Mouse (Mus musculus) G1E (cell line): ENCODE data around the gene Psmc3ip. TPM values are rescaled to one million over a fixed set of nuclear protein-coding genes. Genes with fewer than 3 reads are reported as not detected.

Experiments
- ATAC-seq: 2 replicates; pipeline ENCODE4 v1.8.0; 2016; ENCODE audit warnings: mild to moderate bottlenecking; ENCODE audit not compliant: insufficient number of reproducible peaks, poor library complexity, low FRiP score, severe bottlenecking; ENCODE audit errors: extremely low read depth
- DNase-seq: peaks from one replicate; pipeline ENCODE4 v3.0.0; 2012; ENCODE audit warnings: low spot score
- H3K27me3 ChIP-seq: 2 replicates; pipeline ENCODE4 v1.6.1; 2012; ENCODE audit warnings: mild to moderate bottlenecking, low read length, inconsistent platforms; ENCODE audit not compliant: insufficient read depth
- H3K36me3 ChIP-seq: replicated peaks from 2 replicates; pipeline ENCODE3; 2012; ENCODE audit warnings: mild to moderate bottlenecking, inconsistent platforms
- H3K4me1 ChIP-seq: 2 replicates; pipeline ENCODE4 v1.6.1; 2012; ENCODE audit warnings: low read depth, low read length, inconsistent platforms, mixed read lengths; ENCODE audit not compliant: insufficient read depth
- H3K4me3 ChIP-seq: 2 replicates; pipeline ENCODE4 v1.5.1; 2012; ENCODE audit warnings: low read depth, mild to moderate bottlenecking, inconsistent platforms, low read length, moderate library complexity, mixed read lengths
- H3K9me3 ChIP-seq: replicated peaks from 2 replicates; pipeline ENCODE4 v1.6.1; 2012; ENCODE audit warnings: inconsistent platforms
- CTCF ChIP-seq: IDR thresholded peaks from 2 replicates; pipeline ENCODE4 v1.5.1; 2012; ENCODE audit warnings: low read depth, low read length, inconsistent platforms, mixed read lengths
- GATA1 ChIP-seq: IDR thresholded peaks from 2 replicates; pipeline ENCODE4 v1.6.1; 2012; ENCODE audit warnings: borderline replicate concordance, low read length, inconsistent platforms, mixed read lengths
- GATA2 ChIP-seq: IDR thresholded peaks from 2 replicates; pipeline ENCODE4 v1.6.1; 2012; ENCODE audit warnings: low read depth, low read length, inconsistent platforms, borderline replicate concordance
- POLR2AphosphoS5 ChIP-seq: IDR thresholded peaks from 2 replicates; pipeline ENCODE4 v1.6.1; 2012; ENCODE audit warnings: low read depth, low read length, inconsistent platforms; ENCODE audit not compliant: insufficient replicate concordance
- TAL1 ChIP-seq: conservative IDR thresholded peaks from 2 replicates; pipeline ENCODE4 v1.6.1; 2012; ENCODE audit warnings: low read depth, low read length, inconsistent platforms, mixed read lengths
- polyA plus RNA-seq: library from polyadenylated mRNA; stranded (reverse); fragments of >175 nt; gene quantifications from 2 replicates; pipeline ENCODE4 v1.2.3, GENCODE M21; 2012
- total RNA-seq, 2 experiments: library from RNA; stranded (forward) in 1 of 2; stranded (reverse) in 1 of 2; fragments of 200-1000 nt in 1 of 2; fragments of >200 nt in 1 of 2; fragmentation: Nextera tagmentation in 1 of 2; gene quantifications; 2 replicates each; pipeline ENCODE4 v1.2.3; 2014 to 2017

Psmc3ip gene
- total and polyA plus RNA-seq, 3 experiments: 11.1 to 29.8 (median 20.6) TPM

DNA sequence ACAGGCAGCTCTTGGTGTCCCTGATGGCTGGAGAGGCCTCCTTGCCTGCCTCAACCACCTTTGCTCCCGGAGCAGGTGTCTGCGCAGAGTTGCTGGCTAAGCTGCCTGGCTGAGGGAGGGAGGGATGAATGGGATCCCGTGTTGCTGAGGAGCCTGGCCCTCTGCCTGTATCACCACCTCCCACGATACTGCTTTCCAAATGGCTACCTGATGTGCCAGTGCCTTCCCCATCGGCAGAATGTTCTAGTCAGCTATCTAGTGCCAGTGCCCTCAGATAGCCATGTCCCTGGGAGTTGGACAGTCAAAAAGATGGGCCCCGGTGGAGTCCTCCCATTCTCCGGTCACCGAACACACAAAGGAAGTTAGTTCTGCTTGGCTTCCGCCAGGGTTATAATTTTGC lies 44.9 kb downstream of the Psmc3ip start:
- TF ChIP-seq GATA2 (no peak), TAL1 (no peak), CTCF (no peak), POLR2AphosphoS5 (no peak), GATA1 (no peak)
- no peak for DNase-seq
- Histone ChIP-seq H3K36me3 (peaks cover 98% of the 10 kb centered on the region), H3K9me3 (no peaks in the 10 kb centered on the region; the same call in 1 of the 2 replicates), H3K27me3 (no peaks in the 10 kb centered on the region), H3K4me3 (no peak overlapping the region), H3K4me1 (peaks cover 14% of the 10 kb centered on the region)
- ATAC-seq: no peak

GRCm38 (mm10) chr11:101047502-101047901 lies 47.7 kb downstream of the Psmc3ip start:
- no peak for ATAC-seq
- H3K4me3 ChIP-seq: no peak overlapping the region
- H3K9me3 ChIP-seq: no peaks in the 10 kb centered on the region
- H3K36me3 ChIP-seq: peaks cover 99% of the 10 kb centered on the region
- no peaks in the 10 kb centered on the region for H3K4me1 ChIP-seq
- DNase-seq: no peak
- TF ChIP-seq GATA1 (no peak), CTCF (no peak), GATA2 (no peak), POLR2AphosphoS5 (no peak), TAL1 (no peak)
- no peaks in the 10 kb centered on the region for H3K27me3 ChIP-seq

GRCm38 (mm10) chr11:101046440-101046839 lies 48.8 kb downstream of the Psmc3ip start:
- peaks cover 99% of the 10 kb centered on the region for H3K36me3 ChIP-seq
- ATAC-seq (no peak), DNase-seq (no peak)

DNA sequence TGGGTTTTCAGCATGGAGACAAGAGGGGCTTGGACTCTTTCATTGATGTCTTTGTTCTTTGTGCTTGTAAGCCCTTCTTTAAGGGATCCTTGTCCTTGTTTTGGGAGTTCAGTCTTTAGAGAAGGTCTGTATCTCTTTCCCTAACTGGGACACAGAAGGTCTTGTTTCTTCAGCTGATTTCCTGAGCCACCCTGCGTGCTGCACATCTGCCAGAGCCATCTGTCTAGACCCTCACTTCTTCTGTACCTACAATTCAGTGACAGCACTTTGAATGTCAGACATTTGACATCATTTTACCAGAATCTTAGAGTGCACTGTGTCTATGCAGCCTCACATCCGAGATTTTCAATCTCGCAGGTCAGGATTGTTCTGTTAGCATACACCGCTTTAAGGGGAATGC lies 49.4 kb downstream of the Psmc3ip start:
- ATAC-seq (no peak), DNase-seq (no peak)
- Histone ChIP-seq H3K36me3 (peaks cover 98% of the 10 kb centered on the region), H3K27me3 (no peaks in the 10 kb centered on the region), H3K4me3 (no peak overlapping the region), H3K4me1 (no peaks in the 10 kb centered on the region), H3K9me3 (no peaks in the 10 kb centered on the region)
- TF ChIP-seq CTCF: no peak
- no peak for TF ChIP-seq GATA2
- TF ChIP-seq TAL1: no peak
- no peak for TF ChIP-seq POLR2AphosphoS5
- TF ChIP-seq GATA1: no peak

More at GRCm38 (mm10) chr11:101046440-101046839, 48.8 kb downstream of the Psmc3ip start:
- no peaks in the 10 kb centered on the region for H3K27me3 ChIP-seq
- H3K4me1 ChIP-seq: no peaks in the 10 kb centered on the region
- H3K9me3 ChIP-seq: no peaks in the 10 kb centered on the region
- no peak overlapping the region for H3K4me3 ChIP-seq
- TF ChIP-seq CTCF (no peak), GATA1 (no peak), POLR2AphosphoS5 (no peak), TAL1 (no peak), GATA2 (no peak)

Other genes with a start within 250 kb of the Psmc3ip start
Only the 20 nearest of the 25 such genes appear.
- gene Stat3, start 155.9 kb downstream of the Psmc3ip start, total RNA-seq (2014; fragmentation: Nextera tagmentation): 81.1 and 87.5 TPM in 2 replicates
- gene Stat3, start 155.9 kb downstream of the Psmc3ip start, total RNA-seq (2017): 69.3 and 70.3 TPM in 2 replicates
- 42.1 and 63.5 TPM in 2 replicates for gene Stat3, start 155.9 kb downstream of the Psmc3ip start, polyA plus RNA-seq
- gene Cavin1, start 124.5 kb downstream of the Psmc3ip start, total RNA-seq (2014; fragmentation: Nextera tagmentation): 13.1 and 15.0 TPM in 2 replicates
- 3.1 and 3.8 TPM in 2 replicates for gene Cavin1, start 124.5 kb downstream of the Psmc3ip start, total RNA-seq (2017)
- 37.0 and 39.4 TPM in 2 replicates for gene Cavin1, start 124.5 kb downstream of the Psmc3ip start, polyA plus RNA-seq
- gene Atp6v0a1, start 86.0 kb downstream of the Psmc3ip start, total RNA-seq (2014; fragmentation: Nextera tagmentation): 109 and 180 TPM in 2 replicates
- 53.7 and 77.6 TPM in 2 replicates for gene Atp6v0a1, start 86.0 kb downstream of the Psmc3ip start, total RNA-seq (2017)
- gene Atp6v0a1, start 86.0 kb downstream of the Psmc3ip start, polyA plus RNA-seq: 25.8 and 26.3 TPM in 2 replicates
- 6.1 and 6.3 TPM in 2 replicates for gene Naglu, start 25.4 kb downstream of the Psmc3ip start, total RNA-seq (2014; fragmentation: Nextera tagmentation)
- 14.2 and 18.4 TPM in 2 replicates for gene Naglu, start 25.4 kb downstream of the Psmc3ip start, total RNA-seq (2017)
- gene Naglu, start 25.4 kb downstream of the Psmc3ip start, polyA plus RNA-seq: 5.1 and 6.4 TPM in 2 replicates
- not detected in 2 replicates for gene Hsd17b1, start 17.0 kb downstream of the Psmc3ip start, total RNA-seq (2014; fragmentation: Nextera tagmentation)
- 0.44 and 0.76 TPM in 2 replicates for gene Hsd17b1, start 17.0 kb downstream of the Psmc3ip start, total RNA-seq (2017)
- 0.12 and 0.20 TPM in 2 replicates for gene Hsd17b1, start 17.0 kb downstream of the Psmc3ip start, polyA plus RNA-seq
- gene Coasy, start 12.9 kb downstream of the Psmc3ip start, total RNA-seq (2014; fragmentation: Nextera tagmentation): 23.6 and 26.7 TPM in 2 replicates
- gene Coasy, start 12.9 kb downstream of the Psmc3ip start, total RNA-seq (2017): 31.7 and 32.6 TPM in 2 replicates
- 39.3 and 43.6 TPM in 2 replicates for gene Coasy, start 12.9 kb downstream of the Psmc3ip start, polyA plus RNA-seq
- 40.5 and 43.2 TPM in 2 replicates for gene Mlx, start 8.2 kb downstream of the Psmc3ip start, total RNA-seq (2014; fragmentation: Nextera tagmentation)
- gene Mlx, start 8.2 kb downstream of the Psmc3ip start, total RNA-seq (2017): 45.5 and 45.9 TPM in 2 replicates
- gene Mlx, start 8.2 kb downstream of the Psmc3ip start, polyA plus RNA-seq: 13.0 and 17.8 TPM in 2 replicates
- 12.0 and 13.4 TPM in 2 replicates for gene Retreg3, start 24.5 kb upstream of the Psmc3ip start, total RNA-seq (2014; fragmentation: Nextera tagmentation)
- 43.2 and 44.0 TPM in 2 replicates for gene Retreg3, start 24.5 kb upstream of the Psmc3ip start, total RNA-seq (2017)
- gene Retreg3, start 24.5 kb upstream of the Psmc3ip start, polyA plus RNA-seq: 7.7 and 9.4 TPM in 2 replicates
- gene Tubg1, start 24.5 kb upstream of the Psmc3ip start, total RNA-seq (2014; fragmentation: Nextera tagmentation): 39.8 and 42.0 TPM in 2 replicates
- 46.0 and 47.5 TPM in 2 replicates for gene Tubg1, start 24.5 kb upstream of the Psmc3ip start, total RNA-seq (2017)
- gene Tubg1, start 24.5 kb upstream of the Psmc3ip start, polyA plus RNA-seq: 96.1 and 120 TPM in 2 replicates
- gene Tubg2, start 60.5 kb upstream of the Psmc3ip start, total RNA-seq (2014; fragmentation: Nextera tagmentation): not detected in 2 replicates
- not detected in 2 replicates for gene Tubg2, start 60.5 kb upstream of the Psmc3ip start, total RNA-seq (2017)
- gene Tubg2, start 60.5 kb upstream of the Psmc3ip start, polyA plus RNA-seq: not detected in 2 replicates
- gene Cntnap1, start 75.1 kb upstream of the Psmc3ip start, total RNA-seq (2014; fragmentation: Nextera tagmentation): not detected in 2 replicates
- under 0.01 and 0.06 TPM in 2 replicates for gene Cntnap1, start 75.1 kb upstream of the Psmc3ip start, total RNA-seq (2017)
- 0.02 and 0.08 TPM in 2 replicates for gene Cntnap1, start 75.1 kb upstream of the Psmc3ip start, polyA plus RNA-seq
- gene Plekhh3, start 75.9 kb upstream of the Psmc3ip start, total RNA-seq (2014; fragmentation: Nextera tagmentation): 0.49 and 2.6 TPM in 2 replicates
- gene Plekhh3, start 75.9 kb upstream of the Psmc3ip start, total RNA-seq (2017): 1.5 and 1.9 TPM in 2 replicates
- gene Plekhh3, start 75.9 kb upstream of the Psmc3ip start, polyA plus RNA-seq: 3.8 and 4.8 TPM in 2 replicates
- gene Ccr10, start 80.0 kb upstream of the Psmc3ip start, total RNA-seq (2014; fragmentation: Nextera tagmentation): not detected in 2 replicates
- gene Ccr10, start 80.0 kb upstream of the Psmc3ip start, total RNA-seq (2017): not detected in 2 replicates
- gene Ccr10, start 80.0 kb upstream of the Psmc3ip start, polyA plus RNA-seq: not detected in 2 replicates
- 46.1 and 55.9 TPM in 2 replicates for gene Ezh1, start 131.0 kb upstream of the Psmc3ip start, total RNA-seq (2014; fragmentation: Nextera tagmentation)
- gene Ezh1, start 131.0 kb upstream of the Psmc3ip start, total RNA-seq (2017): 23.9 and 25.4 TPM in 2 replicates
- gene Ezh1, start 131.0 kb upstream of the Psmc3ip start, polyA plus RNA-seq: 2.0 and 4.2 TPM in 2 replicates
- not detected in 2 replicates for gene Ramp2, start 150.6 kb upstream of the Psmc3ip start, total RNA-seq (2014; fragmentation: Nextera tagmentation)
- 0.27 TPM in 1 of 2 replicates, not detected in the other for gene Ramp2, start 150.6 kb upstream of the Psmc3ip start, total RNA-seq (2017)
- gene Ramp2, start 150.6 kb upstream of the Psmc3ip start, polyA plus RNA-seq: 0.04 and 0.10 TPM in 2 replicates
- gene Vps25, start 158.3 kb upstream of the Psmc3ip start, total RNA-seq (2014; fragmentation: Nextera tagmentation): 482 and 539 TPM in 2 replicates
- gene Vps25, start 158.3 kb upstream of the Psmc3ip start, total RNA-seq (2017): 98.4 and 104 TPM in 2 replicates
- gene Vps25, start 158.3 kb upstream of the Psmc3ip start, polyA plus RNA-seq: 140 and 170 TPM in 2 replicates
- gene Wnk4, start 165.1 kb upstream of the Psmc3ip start, total RNA-seq (2014; fragmentation: Nextera tagmentation): 21.2 and 27.2 TPM in 2 replicates
- gene Wnk4, start 165.1 kb upstream of the Psmc3ip start, total RNA-seq (2017): 2.3 and 4.2 TPM in 2 replicates
- gene Wnk4, start 165.1 kb upstream of the Psmc3ip start, polyA plus RNA-seq: 45.0 and 48.7 TPM in 2 replicates
- 1.5 TPM in 1 of 2 replicates, not detected in the other for gene Cntd1, start 183.6 kb upstream of the Psmc3ip start, total RNA-seq (2014; fragmentation: Nextera tagmentation)
- 0.81 and 1.1 TPM in 2 replicates for gene Cntd1, start 183.6 kb upstream of the Psmc3ip start, total RNA-seq (2017)
- 0.02 TPM in 1 of 2 replicates, not detected in the other for gene Cntd1, start 183.6 kb upstream of the Psmc3ip start, polyA plus RNA-seq
- gene Coa3, start 183.7 kb upstream of the Psmc3ip start, total RNA-seq (2014; fragmentation: Nextera tagmentation): 52.6 and 54.1 TPM in 2 replicates
- gene Coa3, start 183.7 kb upstream of the Psmc3ip start, total RNA-seq (2017): 58.1 and 65.9 TPM in 2 replicates
- gene Coa3, start 183.7 kb upstream of the Psmc3ip start, polyA plus RNA-seq: 16.8 and 39.8 TPM in 2 replicates
- gene Becn1, start 206.8 kb upstream of the Psmc3ip start, total RNA-seq (2014; fragmentation: Nextera tagmentation): 42.5 and 46.3 TPM in 2 replicates
- 142 and 148 TPM in 2 replicates for gene Becn1, start 206.8 kb upstream of the Psmc3ip start, total RNA-seq (2017)
- 97.7 and 109 TPM in 2 replicates for gene Becn1, start 206.8 kb upstream of the Psmc3ip start, polyA plus RNA-seq